Mouse (Mus musculus): ENCODE measurements around the gene Slc27a4.
A peak's percentile ranks its signal among the peaks of the same experiment; 100 is the strongest.
"Not testable (repeated sequence)": the region's sequence is repeated elsewhere in the genome, so short reads cannot be mapped to it uniquely, and the experiment has no call there.

The Slc27a4 gene

DNA sequence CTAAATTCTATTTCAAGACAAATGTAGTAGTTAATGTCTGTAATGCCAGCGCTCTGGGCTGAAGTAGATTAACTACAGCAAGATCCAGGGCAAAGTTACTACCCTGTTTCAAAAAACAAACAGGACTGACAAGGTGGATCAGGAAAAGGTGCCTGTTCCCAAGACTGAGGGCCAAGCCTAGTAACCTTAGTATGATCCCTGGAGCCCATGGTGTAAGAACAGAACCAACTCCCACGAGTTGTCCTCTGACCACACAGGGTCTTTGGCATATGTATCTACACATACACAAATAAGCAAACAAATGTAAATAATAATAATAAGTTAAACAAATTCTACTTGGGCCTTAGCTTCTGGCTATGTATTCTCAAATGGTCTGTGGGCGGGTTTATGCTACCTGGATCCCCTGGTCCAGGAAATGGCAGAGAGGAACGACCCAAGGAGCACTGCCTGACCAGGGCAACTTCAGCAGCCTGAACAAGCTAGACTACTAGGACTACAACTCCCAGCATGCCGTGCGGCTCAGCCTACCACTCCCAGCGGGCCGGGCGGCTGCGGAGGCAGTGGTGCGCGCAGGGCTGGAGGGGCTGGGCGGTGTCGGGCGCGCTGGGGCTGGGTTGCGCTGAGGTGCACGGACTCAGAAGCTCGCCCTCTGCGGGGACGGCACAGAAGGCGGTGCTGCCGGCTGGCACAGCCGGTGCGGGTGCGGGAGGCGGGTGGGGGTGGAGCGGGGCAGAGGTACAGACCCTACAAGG is at the start of gene Slc27a4:
TSS of gene Slc27a4 (plus strand) at position 560 of the 752 bp plus-strand sequence.
- peak; percentile 97 for DNase-seq (ENCODE audit: low read depth, low spot score)

DNA sequence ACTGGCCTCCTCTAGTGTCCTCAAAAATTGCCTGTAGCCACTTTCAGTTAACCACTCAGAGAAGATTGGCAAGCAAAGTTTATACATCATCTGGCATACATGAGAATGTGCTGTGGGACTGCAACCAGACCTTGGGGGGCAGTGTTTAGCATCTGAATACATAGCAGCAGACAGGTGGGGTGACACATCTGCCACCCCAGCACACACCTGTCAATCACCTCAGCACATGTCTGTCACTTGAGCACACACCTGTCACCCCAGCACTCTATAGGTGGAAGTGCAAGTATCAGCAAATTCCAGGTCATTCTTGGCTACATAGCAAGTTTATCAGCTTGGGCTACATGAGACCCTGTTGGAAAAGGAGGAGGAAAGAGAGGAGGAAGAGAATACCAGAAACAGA is 46.7 kb upstream of the Slc27a4 start:
- no peak for DNase-seq (ENCODE audit: low read depth, low spot score)

DNA sequence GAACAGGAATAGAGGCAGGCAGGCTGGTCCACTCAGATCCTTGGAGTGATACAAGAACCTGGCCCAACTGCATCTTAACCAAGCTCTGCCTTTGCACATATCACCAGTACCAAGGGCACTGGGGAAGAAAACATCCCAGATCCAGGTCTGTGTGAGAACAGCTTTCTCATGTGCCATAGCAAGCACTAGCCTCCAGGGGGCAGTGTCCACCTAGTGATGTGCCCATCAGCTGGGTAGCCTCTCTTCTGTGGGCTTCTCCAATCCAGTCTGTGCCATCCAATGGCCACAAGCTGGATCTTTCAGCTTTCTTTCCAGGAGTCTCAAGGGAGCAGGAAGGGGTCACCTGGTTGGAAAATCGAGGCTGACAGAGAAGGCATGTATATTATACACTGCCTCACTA is 37.6 kb upstream of the Slc27a4 start:
- DNase-seq (ENCODE audit: low read depth, low spot score) = peak; percentile 78

DNA sequence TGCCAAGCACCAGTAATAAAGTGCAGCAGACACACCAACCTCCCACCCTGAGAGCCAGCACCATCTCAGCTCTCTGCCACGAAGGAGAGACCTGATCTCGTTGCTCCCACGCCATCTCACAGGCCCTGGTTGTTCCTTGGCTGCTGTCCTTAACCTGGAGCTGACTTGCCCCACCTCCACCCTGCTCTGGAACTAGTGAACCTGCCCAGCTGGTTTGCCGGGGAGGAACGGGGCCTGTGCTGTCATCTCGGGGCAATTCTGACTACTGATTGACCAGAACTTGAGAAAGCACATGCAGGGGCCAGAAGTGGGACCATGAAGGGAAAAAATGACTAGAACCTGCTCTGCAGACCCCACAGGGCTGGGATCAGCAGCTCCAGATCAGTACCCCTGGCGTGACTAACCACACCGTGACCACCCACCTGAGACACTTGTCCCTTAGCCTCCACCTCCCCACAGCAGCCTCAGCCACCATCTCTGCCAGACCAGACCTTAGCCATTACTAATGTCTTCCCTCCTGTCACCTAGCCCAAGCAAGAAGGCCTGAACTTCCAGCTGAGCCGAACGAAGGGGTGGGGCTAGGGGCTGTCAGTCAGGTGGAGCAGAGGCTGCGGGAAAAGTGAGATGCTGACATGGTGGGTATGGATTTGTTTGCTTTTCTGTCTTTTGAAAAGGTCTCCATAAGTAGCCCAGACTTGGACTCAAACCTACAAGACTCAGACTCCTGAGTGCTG is 34.3 kb upstream of the Slc27a4 start:
- DNase-seq (ENCODE audit: low read depth, low spot score) = no peak

DNA sequence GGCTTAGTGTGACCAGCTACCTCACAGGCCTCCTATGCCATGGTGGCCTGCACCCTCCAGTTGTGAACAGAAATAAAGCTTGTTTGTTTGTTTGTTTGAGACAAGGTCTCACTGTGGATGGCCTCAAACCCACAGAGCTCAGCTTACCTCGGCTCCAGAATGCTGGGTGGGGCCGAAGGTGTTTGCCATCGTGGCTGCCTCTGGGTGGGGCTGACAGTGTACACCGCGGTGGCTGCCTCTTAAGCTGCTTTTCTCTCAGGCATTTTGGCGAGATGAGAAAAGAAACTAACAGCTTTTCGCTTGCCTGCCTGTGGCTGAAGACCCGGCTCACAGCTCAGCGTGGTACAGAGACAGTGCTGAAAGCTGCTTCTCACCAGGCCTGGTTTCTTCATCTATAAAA is 33.5 kb upstream of the Slc27a4 start:
- DNase-seq (ENCODE audit: low read depth, low spot score) = no peak

DNA sequence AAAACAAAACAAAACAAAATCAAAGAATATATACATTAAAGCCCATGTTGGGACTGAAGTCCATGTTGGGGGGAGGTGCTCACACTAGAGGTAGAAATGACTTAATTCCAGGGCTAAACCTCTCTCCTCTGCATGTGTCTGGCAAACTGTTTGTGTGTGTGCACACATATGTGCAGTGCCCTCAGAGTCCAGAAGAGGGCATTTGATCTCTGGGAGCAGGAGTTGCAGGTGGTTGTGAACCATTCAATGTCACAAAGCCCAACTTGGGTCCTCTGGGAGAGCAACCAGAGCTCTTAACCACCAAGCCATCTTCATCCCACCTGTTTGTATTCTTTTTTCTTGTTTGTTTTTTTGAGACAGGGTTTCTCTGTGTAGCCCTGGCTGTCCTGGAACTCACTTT is 32.3 kb upstream of the Slc27a4 start:
- no peak for DNase-seq (ENCODE audit: low read depth, low spot score)

DNA sequence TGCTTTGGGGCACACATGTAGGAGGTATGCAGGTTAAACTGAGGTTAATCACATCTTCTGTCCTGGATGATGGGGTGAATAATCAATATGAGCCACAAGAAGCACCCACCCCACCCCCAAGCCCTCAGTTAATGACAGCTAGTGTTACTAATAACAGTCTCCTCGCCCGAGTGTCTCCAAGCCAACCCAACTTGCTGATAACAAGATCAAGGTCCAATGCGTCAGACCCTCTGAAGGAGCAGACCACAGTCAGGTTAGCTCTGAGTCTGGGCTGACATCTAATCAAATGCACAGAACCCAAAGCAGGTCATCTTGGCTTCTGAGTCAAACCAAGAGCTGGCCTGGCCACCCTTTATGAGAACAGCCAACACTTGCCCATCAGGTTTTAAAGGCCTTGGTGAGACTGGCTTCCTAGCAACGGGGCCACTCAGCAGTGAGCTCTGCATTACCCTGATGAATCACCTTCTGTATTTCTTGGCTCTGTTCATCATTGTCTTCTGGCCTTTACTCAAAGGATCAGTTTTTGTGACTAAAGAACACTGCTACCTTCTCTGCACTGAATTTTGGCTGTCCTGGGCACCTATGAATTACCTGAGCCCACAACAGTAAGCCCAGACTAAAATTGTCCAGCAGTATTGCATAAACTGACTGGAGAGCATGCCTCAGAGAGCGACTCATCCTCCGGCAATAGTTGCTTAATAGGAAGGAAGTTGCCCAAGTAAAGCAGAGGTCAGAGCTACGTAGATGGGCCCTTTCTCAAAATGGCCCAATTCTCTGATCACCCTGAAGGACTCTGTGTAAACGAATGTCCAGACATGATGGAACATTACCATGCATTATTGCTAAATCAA is 30.6 kb upstream of the Slc27a4 start:
- DNase-seq (ENCODE audit: low read depth, low spot score) = peak; percentile 8

DNA sequence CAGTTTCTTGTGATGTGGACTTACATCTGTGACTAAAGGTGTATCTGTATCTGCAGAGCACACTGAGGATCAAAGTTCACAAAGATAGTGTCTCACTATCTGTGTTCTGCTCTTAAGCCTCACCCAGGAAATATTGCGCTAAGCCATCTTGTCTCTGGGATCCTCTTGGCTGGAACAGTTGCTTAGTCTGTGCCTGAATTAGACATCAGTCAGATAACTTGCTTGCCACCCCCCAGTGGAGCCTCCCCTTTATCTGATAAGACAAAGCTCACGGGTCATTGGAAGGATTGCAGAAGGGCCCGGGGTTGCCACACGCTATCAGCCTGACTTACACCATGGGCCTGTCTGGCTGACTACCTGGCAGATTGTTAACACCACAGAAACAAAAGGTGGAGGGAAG is 29.1 kb upstream of the Slc27a4 start:
- no peak for DNase-seq (ENCODE audit: low read depth, low spot score)

DNA sequence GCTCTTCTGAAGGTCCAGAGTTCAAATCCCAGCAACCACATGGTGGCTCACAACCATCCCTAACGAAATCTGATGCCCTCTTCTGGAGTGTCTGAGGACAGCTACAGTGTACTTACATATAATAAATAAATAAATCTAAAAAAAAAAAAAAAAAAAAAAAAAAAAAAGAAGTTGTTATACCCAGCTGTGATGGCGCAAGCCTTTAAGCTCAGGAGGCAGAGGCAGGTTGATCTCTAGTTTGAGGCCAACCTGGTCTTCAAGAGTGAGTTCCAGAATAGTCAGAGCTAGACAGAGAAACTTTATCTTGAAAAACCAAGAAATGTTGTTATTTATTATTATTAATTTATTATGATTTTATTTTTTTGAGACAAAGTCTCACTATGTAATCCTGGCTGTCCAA is 21.2 kb upstream of the Slc27a4 start:
- DNase-seq (ENCODE audit: low read depth, low spot score) = not testable (repeated sequence)

DNA sequence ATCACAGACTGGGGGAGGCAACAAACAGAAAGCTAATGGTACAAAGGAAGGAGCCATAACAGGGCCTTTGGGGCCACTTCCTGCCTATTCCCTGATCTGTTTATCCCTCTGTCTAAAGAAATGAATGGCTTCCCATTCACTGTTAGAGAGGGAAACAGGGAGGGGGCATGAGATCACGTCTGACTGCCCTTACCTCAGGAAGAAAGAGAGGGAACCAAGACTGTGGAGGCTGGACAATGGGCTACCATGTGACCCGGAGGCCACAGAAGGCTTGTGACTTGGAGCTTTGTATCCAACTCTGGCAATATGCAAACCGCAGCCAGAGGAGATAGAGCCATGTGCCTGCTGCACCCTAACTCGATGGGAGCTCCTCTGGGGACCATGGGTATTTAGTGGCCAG is 18.1 kb upstream of the Slc27a4 start:
- DNase-seq (ENCODE audit: low read depth, low spot score) = peak; percentile 70

DNA sequence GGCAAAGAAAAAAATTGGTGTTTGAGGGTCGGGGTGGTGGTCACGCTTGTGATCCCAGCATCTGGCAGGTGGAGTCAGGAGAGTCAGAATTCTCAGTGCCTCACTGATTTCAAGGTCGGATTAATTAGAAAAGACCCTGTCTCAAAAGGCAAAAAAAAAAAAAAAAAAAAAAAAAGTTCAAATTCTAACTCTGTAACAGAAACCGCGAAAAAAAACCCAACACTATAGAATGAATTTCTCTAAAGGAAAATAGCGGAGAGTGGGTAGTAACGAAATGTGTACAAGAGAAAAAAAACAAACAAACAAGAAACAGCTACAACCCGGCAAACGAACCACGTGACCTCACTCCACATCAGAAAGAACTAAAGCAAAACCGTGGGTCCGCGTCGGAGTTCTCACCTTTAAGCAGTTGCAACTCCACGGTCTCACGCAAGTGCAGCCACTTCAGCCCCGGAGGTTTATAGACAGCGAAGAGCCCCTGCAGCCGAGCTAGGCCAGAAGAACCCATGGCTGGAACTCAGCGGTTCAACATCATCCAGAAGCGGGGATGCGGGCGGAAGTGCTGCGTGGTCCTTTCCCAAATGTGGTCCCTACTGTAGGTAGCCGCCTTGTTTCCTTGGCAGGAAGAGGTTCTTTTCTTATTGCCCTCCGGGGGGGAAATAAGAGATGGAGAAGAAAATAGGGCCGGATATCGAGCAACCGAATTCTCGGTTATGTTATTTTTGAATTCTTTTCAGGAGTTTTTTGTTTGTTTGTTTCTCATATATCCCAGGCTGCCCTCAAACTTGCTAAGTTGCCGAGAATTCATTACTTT is 15.1 kb upstream of the Slc27a4 start, which contains the start of gene Coq4:
TSS of gene Coq4 (plus strand) at position 390 of the 814 bp plus-strand sequence.
- DNase-seq (ENCODE audit: low read depth, low spot score) = peak; percentile 98

DNA sequence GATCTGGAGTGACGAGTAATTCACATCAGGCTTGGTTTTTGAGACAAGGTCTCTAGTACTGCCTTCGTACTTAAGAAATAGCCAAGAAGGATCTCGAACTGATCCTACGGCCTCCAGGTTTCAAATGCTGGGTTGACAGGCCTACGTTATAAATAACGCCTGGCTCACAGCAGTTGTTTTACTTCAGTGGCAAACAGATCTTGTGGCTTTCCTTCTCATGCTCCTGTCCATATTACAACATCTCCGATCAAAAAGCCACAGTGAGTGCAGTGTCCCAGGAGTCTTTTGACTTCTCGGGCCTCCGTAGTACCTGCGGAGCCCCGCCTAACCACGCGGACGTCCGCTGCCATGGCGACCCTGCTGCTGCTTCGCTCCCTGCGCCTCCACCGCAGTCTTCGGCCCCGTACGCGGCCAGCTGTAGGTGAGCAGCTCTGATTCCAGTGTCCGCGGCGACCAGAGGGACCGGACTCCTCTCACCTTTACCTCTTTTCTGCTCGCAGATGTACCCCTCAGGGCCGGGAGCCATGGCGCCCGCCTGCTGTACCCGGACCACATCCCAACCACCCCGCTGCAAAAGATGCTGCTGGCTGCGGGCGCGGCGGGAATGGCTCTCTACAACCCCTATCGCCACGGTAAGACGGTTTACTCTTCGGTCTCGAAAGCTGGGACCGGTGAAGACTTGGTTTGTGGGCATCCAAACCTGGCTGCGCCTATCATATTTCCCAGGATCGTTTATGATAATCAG is 14.3 kb upstream of the Slc27a4 start, which contains the start of gene Trub2:
TSS of gene Trub2 (minus strand) at position 566 of the 745 bp plus-strand sequence.
- DNase-seq (ENCODE audit: low read depth, low spot score) = peak; percentile 94

DNA sequence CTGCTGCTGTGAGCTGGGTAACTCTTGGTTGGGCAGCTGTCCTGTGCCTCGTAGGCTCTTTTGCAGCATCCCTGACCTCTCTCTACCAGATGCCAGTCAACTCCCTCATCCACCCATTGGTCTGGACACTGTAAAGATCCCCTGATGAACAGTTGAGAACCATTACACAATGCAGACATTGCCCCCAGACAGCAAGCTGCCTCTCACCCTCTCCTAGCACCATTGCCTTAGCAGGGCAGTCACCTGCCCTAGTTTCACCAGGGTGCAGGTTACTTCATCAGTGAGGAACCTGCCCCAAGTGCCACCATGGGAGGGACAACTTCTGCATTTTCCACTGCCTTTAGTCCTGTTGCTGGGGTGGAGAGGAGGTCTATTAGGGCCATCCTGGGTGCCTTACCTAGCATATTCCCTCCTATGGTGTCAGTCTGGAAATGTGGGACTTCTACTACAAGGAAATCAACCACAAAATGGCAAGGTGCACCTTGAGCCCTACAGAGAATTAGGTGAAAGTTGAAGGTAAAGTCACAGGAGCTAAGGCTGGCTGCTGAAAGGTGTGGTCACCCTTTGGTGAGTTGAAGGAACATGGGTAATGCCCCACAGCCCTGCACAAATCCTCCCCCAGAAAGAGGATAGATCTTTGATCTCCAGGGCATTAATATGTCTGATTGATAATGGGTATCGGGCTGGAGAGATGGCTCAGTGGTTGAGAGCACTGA is 9.5 kb upstream of the Slc27a4 start:
- DNase-seq (ENCODE audit: low read depth, low spot score) = no peak

DNA sequence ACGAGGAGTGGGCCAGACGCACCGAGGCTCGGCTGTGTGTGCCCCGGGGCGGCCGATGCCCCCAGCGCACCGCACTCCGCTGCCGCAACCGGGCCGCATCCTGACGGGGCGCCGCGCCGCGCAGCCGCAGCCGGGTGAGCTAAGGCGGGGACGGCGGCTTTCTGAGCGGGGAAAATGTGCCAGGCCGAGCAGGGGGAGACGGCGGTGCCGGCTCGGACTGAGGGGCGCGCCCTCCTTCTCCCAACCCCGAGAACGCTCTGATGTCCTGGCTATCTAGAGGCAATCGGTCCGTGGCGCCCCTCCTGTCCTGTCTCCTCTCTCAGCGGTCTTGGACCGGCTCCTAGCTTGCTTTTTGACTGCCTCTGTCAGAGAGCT is 380 bp downstream of the Slc27a4 start:
- DNase-seq (ENCODE audit: low read depth, low spot score) = no peak

DNA sequence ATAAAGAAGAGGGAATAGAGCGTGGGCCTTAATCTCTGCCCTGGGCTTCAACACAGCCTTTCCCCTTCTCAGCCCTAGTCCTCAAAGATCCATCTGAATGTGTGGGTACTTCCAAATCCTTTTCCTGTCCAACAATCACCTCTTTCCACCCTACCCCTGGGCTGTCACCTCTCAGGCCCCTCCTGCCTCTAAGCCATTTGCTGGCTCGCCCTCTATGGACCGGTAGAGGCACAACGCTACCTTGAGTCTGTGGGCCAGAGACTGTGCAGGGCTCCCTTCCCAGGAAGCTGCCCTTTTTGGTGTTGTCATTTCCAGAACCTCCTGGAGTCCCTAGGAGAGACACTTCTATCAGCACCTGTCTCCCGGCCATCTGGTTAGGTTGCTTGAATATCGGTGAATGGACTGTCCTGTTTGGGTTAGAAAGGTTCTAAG is 982 bp downstream of the Slc27a4 start:
- peak; percentile 68 for DNase-seq (ENCODE audit: low read depth, low spot score)

DNA sequence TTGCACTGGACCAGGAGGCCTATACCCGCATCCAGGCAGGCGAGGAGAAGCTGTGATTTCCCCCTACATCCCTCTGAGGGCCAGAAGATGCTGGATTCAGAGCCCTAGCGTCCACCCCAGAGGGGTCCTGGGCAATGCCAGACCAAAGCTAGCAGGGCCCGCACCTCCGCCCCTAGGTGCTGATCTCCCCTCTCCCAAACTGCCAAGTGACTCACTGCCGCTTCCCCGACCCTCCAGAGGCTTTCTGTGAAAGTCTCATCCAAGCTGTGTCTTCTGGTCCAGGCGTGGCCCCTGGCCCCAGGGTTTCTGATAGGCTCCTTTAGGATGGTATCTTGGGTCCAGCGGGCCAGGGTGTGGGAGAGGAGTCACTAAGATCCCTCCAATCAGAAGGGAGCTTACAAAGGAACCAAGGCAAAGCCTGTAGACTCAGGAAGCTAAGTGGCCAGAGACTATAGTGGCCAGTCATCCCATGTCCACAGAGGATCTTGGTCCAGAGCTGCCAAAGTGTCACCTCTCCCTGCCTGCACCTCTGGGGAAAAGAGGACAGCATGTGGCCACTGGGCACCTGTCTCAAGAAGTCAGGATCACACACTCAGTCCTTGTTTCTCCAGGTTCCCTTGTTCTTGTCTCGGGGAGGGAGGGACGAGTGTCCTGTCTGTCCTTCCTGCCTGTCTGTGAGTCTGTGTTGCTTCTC is 13.4 kb downstream of the Slc27a4 start:
- DNase-seq (ENCODE audit: low read depth, low spot score) = no peak

DNA sequence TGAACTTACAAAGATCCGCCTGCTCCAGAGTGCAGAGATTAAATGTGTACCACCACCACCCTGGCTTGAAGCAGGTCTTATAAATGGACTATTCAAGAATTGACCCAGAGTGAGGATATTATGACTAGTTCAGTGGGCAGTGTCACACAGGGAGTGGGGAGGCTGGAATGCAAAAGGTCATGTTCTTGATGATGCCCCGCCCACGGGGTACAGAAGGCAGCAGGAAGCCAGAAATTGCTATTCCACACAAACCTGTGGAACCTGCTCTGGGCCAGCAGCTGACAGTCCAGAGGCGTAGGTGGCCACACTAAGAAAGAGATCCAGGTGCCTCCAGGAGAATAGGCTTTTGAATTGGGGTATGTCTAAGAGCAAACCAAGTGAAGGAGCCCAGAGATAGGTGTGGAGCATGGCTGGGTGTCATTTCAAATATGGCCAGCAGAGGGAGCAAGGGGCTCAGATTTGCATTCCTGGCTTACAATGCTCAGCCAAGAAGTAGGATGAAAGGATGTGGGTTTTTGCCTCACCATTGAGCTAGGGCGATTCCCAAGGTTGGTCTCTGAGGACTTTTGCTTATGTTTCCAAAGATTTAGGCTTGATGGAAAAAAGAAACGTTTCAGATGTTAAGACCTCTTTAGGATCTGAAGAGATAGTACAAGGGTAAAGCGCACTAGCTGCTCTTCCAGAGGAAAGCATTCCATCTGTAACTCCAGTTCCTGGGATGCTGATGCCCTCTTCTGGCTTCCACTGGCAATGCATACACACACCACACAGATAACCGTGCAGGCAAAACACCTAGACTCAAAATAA is 15.2 kb downstream of the Slc27a4 start:
- peak; percentile 93 for DNase-seq (ENCODE audit: low read depth, low spot score)

DNA sequence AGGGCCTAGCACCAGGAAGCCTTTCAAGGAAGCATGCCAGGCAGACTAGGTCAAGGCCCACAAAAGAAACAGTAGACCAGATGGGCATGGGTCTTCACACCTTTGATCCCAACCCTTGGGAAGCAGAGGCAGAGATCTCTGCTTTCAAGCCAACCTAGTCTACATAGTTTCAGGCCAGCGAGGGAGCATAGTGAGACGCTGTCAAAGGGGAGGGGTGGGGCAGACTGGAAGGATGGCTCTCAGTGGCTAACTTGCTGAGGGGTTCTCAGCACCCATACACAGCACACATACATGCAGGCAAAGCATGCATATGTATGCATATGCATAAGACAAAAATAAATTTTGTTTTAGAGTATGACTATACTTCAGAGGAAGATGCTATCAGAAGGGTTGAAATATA is 16.9 kb downstream of the Slc27a4 start:
- no peak for DNase-seq (ENCODE audit: low read depth, low spot score)

Measured in brain, adult 2 months (tissue).